Mouse (Mus musculus): Measurements from ENCODE around the gene Siglec1. TPM values are rescaled to one million over a fixed set of nuclear protein-coding genes. Genes with fewer than 3 reads are reported as not detected.
A peak's percentile ranks its signal among the peaks of the same experiment; 100 is the strongest.

Siglec1 gene
- polyA plus RNA-seq, 1 experiment from 2014 or later, result 0.37 TPM

- WGBS, result 76% methylated on average over 1 of the region's 1 CpGs
- H3K9me3 ChIP-seq (ENCODE audit: control insufficient read depth, low read length), result no peaks in the 10 kb centered on the region
- no peak overlapping the region for H3K9ac ChIP-seq (ENCODE audit: low read depth, low read length)
- 0 out of 2 replicates have a peak, but pooled peaks cover 7% of the 10 kb centered on the region for H3K4me1 ChIP-seq (ENCODE audit: control insufficient read depth, insufficient read depth, low read length)
- H3K4me3 ChIP-seq (ENCODE audit: low read length), result no peak overlapping the region
- H3K36me3 ChIP-seq (ENCODE audit: control insufficient read depth, insufficient read depth, low read length), result 0 out of 2 replicates have a peak, but pooled peaks cover 3% of the 10 kb centered on the region
- ATAC-seq, result no peak
- no peak overlapping the region for H3K4me2 ChIP-seq (ENCODE audit: low read depth, low read length)
- H3K27me3 ChIP-seq (replicated peaks; ENCODE audit: control insufficient read depth, insufficient read depth, low read length), result no peaks in the 10 kb centered on the region
- H3K27ac ChIP-seq (ENCODE audit: low read length), result no peak overlapping the region
Measured at GRCm38 (mm10) chr2:131030998-131031397, 55.6 kb downstream of the Siglec1 start.

GRCm38 (mm10) chr2:131030561-131030960 is 56.0 kb downstream of the Siglec1 start:
- no peaks in the 10 kb centered on the region for H3K9me3 ChIP-seq (ENCODE audit: control insufficient read depth, low read length)
- no peaks in the 10 kb centered on the region for H3K27me3 ChIP-seq (replicated peaks; ENCODE audit: control insufficient read depth, insufficient read depth, low read length)
- ATAC-seq, result no peak
- H3K4me1 ChIP-seq (ENCODE audit: control insufficient read depth, insufficient read depth, low read length), result 0 out of 2 replicates have a peak, but pooled peaks cover 7% of the 10 kb centered on the region
- H3K4me3 ChIP-seq (ENCODE audit: low read length), result no peak overlapping the region
- WGBS, result 81% methylated on average over 2 of the region's 2 CpGs
- H3K4me2 ChIP-seq (ENCODE audit: low read depth, low read length), result no peak overlapping the region
- no peak overlapping the region for H3K9ac ChIP-seq (ENCODE audit: low read depth, low read length)
- H3K36me3 ChIP-seq (ENCODE audit: control insufficient read depth, insufficient read depth, low read length), result 0 out of 2 replicates have a peak, but pooled peaks cover 3% of the 10 kb centered on the region
- H3K27ac ChIP-seq (ENCODE audit: low read length), result no peak overlapping the region

GRCm38 (mm10) chr2:131029065-131029935 is 57.3 kb downstream of the Siglec1 start:
- no peaks in the 10 kb centered on the region for H3K9me3 ChIP-seq (ENCODE audit: control insufficient read depth, low read length)
- 37% methylated on average over 9 of the region's 9 CpGs for WGBS
- ATAC-seq, result peak; percentile 82
- no peaks in the 10 kb centered on the region for H3K27me3 ChIP-seq (replicated peaks; ENCODE audit: control insufficient read depth, insufficient read depth, low read length)
- H3K36me3 ChIP-seq (ENCODE audit: control insufficient read depth, insufficient read depth, low read length), result 0 out of 2 replicates have a peak, but pooled peaks cover 3% of the 10 kb centered on the region
- H3K9ac ChIP-seq (ENCODE audit: low read depth, low read length), result no peak overlapping the region
- H3K4me3 ChIP-seq (ENCODE audit: low read length), result no peak overlapping the region
- H3K4me2 ChIP-seq (ENCODE audit: low read depth, low read length), result no peak overlapping the region
- H3K4me1 ChIP-seq (ENCODE audit: control insufficient read depth, insufficient read depth, low read length), result 0 out of 2 replicates have a peak, but pooled peaks cover 7% of the 10 kb centered on the region
- 0 out of 2 replicates have a peak overlapping the region, but pooled peaks have one; percentile 24 for H3K27ac ChIP-seq (ENCODE audit: low read length)

GRCm38 (mm10) chr2:131026941-131027340 is 59.6 kb downstream of the Siglec1 start:
- Histone ChIP-seq H3K4me3 (ENCODE audit: low read length) (no peak overlapping the region), H3K36me3 (ENCODE audit: control insufficient read depth, insufficient read depth, low read length) (0 out of 2 replicates have a peak, but pooled peaks cover 3% of the 10 kb centered on the region), H3K4me1 (ENCODE audit: control insufficient read depth, insufficient read depth, low read length) (0 out of 2 replicates have a peak, but pooled peaks cover 7% of the 10 kb centered on the region), H3K27ac (ENCODE audit: low read length) (no peak overlapping the region), H3K9ac (ENCODE audit: low read depth, low read length) (no peak overlapping the region), H3K27me3 (replicated peaks; ENCODE audit: control insufficient read depth, insufficient read depth, low read length) (no peaks in the 10 kb centered on the region), H3K9me3 (ENCODE audit: control insufficient read depth, low read length) (no peaks in the 10 kb centered on the region), H3K4me2 (ENCODE audit: low read depth, low read length) (no peak overlapping the region)
- 88% methylated on average over 3 of the region's 3 CpGs for WGBS
- no peak for ATAC-seq

GRCm38 (mm10) chr2:131025230-131025629 is 61.3 kb downstream of the Siglec1 start:
- H3K4me3 ChIP-seq (ENCODE audit: low read length), result no peak overlapping the region
- no peaks in the 10 kb centered on the region for H3K9me3 ChIP-seq (ENCODE audit: control insufficient read depth, low read length)
- H3K36me3 ChIP-seq (ENCODE audit: control insufficient read depth, insufficient read depth, low read length), result 0 out of 2 replicates have a peak, but pooled peaks cover 3% of the 10 kb centered on the region
- 0 out of 2 replicates have a peak, but pooled peaks cover 7% of the 10 kb centered on the region for H3K4me1 ChIP-seq (ENCODE audit: control insufficient read depth, insufficient read depth, low read length)
- H3K9ac ChIP-seq (ENCODE audit: low read depth, low read length), result no peak overlapping the region
- H3K4me2 ChIP-seq (ENCODE audit: low read depth, low read length), result no peak overlapping the region
- H3K27me3 ChIP-seq (replicated peaks; ENCODE audit: control insufficient read depth, insufficient read depth, low read length), result no peaks in the 10 kb centered on the region
- H3K27ac ChIP-seq (ENCODE audit: low read length), result no peak overlapping the region
- no peak for ATAC-seq
- WGBS, result 91% methylated on average over 2 of the region's 2 CpGs

Small RNA genes within 50 kb of the gene (microRNA-seq; reads per million reads assigned to microRNA genes)
- not detected for gene Mir6973b

Other genes with a start within 250 kb of the Siglec1 start
- gene 4930402H24Rik, start 180.4 kb downstream of the Siglec1 start, polyA plus RNA-seq (2015; fragmentation: Nextera tagmentation; extraction: Ambion mirVana), result 22.6 and 25.9 TPM in 2 replicates
- gene Atrn, start 180.3 kb downstream of the Siglec1 start, polyA plus RNA-seq (2015; fragmentation: Nextera tagmentation; extraction: Ambion mirVana), result 3.1 and 3.3 TPM in 2 replicates
- 6.9 and 8.6 TPM in 2 replicates for gene Gfra4, start 43.7 kb downstream of the Siglec1 start, polyA plus RNA-seq (2015; fragmentation: Nextera tagmentation; extraction: Ambion mirVana)
- 5.3 TPM in 2 replicates for gene Adam33, start 23.0 kb downstream of the Siglec1 start, polyA plus RNA-seq (2015; fragmentation: Nextera tagmentation; extraction: Ambion mirVana)
- gene Hspa12b, start 40.5 kb upstream of the Siglec1 start, polyA plus RNA-seq (2015; fragmentation: Nextera tagmentation; extraction: Ambion mirVana), result 8.3 and 8.4 TPM in 2 replicates
- gene Gm11037, start 46.7 kb upstream of the Siglec1 start, polyA plus RNA-seq (2015; fragmentation: Nextera tagmentation; extraction: Ambion mirVana), result not detected in 2 replicates
- 138 and 160 TPM in 2 replicates for gene 1700037H04Rik, start 73.3 kb upstream of the Siglec1 start, polyA plus RNA-seq (2015; fragmentation: Nextera tagmentation; extraction: Ambion mirVana)
- 9.5 and 9.7 TPM in 2 replicates for gene Cenpb, start 93.3 kb upstream of the Siglec1 start, polyA plus RNA-seq (2015; fragmentation: Nextera tagmentation; extraction: Ambion mirVana)
- gene Cdc25b, start 100.2 kb upstream of the Siglec1 start, polyA plus RNA-seq (2015; fragmentation: Nextera tagmentation; extraction: Ambion mirVana), result 41.2 and 46.4 TPM in 2 replicates
- 3.1 and 3.6 TPM in 2 replicates for gene Spef1, start 100.5 kb upstream of the Siglec1 start, polyA plus RNA-seq (2015; fragmentation: Nextera tagmentation; extraction: Ambion mirVana)
- 27.2 and 30.7 TPM in 2 replicates for gene Ap5s1, start 120.3 kb upstream of the Siglec1 start, polyA plus RNA-seq (2015; fragmentation: Nextera tagmentation; extraction: Ambion mirVana)
- gene Mavs, start 147.3 kb upstream of the Siglec1 start, polyA plus RNA-seq (2015; fragmentation: Nextera tagmentation; extraction: Ambion mirVana), result 31.9 and 38.1 TPM in 2 replicates
- 20.4 and 25.6 TPM in 2 replicates for gene Pank2, start 175.7 kb upstream of the Siglec1 start, polyA plus RNA-seq (2015; fragmentation: Nextera tagmentation; extraction: Ambion mirVana)